Mouse (Mus musculus): Measurements from ENCODE around the gene Gm13420. TPM values are rescaled to one million over a fixed set of nuclear protein-coding genes. Genes with fewer than 3 reads are reported as not detected.

The Gm13420 gene
- polyA plus RNA-seq, 1 experiment = 0.11 TPM

DNA sequence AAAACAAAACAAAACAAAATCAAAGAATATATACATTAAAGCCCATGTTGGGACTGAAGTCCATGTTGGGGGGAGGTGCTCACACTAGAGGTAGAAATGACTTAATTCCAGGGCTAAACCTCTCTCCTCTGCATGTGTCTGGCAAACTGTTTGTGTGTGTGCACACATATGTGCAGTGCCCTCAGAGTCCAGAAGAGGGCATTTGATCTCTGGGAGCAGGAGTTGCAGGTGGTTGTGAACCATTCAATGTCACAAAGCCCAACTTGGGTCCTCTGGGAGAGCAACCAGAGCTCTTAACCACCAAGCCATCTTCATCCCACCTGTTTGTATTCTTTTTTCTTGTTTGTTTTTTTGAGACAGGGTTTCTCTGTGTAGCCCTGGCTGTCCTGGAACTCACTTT is 18.7 kb upstream of the Gm13420 start:
- Histone ChIP-seq H3K4me3 (replicated peaks; ENCODE audit: extremely low read depth, low read depth, low read length) (no peak overlapping the region), H3K4me1 (ENCODE audit: control insufficient read depth, insufficient read depth, low read length) (no peaks in the 10 kb centered on the region)
- DNase-seq = no peak
- no peak for TF ChIP-seq CTCF (IDR thresholded peaks at IDR 0.05; ENCODE audit: insufficient read depth, low read length)
- no peak for TF ChIP-seq POLR2A (IDR thresholded peaks at IDR 0.05; ENCODE audit: borderline replicate concordance, extremely low read depth, low read depth, low read length)

DNA sequence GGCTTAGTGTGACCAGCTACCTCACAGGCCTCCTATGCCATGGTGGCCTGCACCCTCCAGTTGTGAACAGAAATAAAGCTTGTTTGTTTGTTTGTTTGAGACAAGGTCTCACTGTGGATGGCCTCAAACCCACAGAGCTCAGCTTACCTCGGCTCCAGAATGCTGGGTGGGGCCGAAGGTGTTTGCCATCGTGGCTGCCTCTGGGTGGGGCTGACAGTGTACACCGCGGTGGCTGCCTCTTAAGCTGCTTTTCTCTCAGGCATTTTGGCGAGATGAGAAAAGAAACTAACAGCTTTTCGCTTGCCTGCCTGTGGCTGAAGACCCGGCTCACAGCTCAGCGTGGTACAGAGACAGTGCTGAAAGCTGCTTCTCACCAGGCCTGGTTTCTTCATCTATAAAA is 17.4 kb upstream of the Gm13420 start:
- Histone ChIP-seq H3K4me1 (ENCODE audit: control insufficient read depth, insufficient read depth, low read length) (no peaks in the 10 kb centered on the region), H3K4me3 (replicated peaks; ENCODE audit: extremely low read depth, low read depth, low read length) (no peak overlapping the region)
- no peak for TF ChIP-seq CTCF (IDR thresholded peaks at IDR 0.05; ENCODE audit: insufficient read depth, low read length)
- TF ChIP-seq POLR2A (IDR thresholded peaks at IDR 0.05; ENCODE audit: borderline replicate concordance, extremely low read depth, low read depth, low read length) = no peak
- WGBS = 55% methylated on average over 9 of the region's 9 CpGs
- DNase-seq = no peak

DNA sequence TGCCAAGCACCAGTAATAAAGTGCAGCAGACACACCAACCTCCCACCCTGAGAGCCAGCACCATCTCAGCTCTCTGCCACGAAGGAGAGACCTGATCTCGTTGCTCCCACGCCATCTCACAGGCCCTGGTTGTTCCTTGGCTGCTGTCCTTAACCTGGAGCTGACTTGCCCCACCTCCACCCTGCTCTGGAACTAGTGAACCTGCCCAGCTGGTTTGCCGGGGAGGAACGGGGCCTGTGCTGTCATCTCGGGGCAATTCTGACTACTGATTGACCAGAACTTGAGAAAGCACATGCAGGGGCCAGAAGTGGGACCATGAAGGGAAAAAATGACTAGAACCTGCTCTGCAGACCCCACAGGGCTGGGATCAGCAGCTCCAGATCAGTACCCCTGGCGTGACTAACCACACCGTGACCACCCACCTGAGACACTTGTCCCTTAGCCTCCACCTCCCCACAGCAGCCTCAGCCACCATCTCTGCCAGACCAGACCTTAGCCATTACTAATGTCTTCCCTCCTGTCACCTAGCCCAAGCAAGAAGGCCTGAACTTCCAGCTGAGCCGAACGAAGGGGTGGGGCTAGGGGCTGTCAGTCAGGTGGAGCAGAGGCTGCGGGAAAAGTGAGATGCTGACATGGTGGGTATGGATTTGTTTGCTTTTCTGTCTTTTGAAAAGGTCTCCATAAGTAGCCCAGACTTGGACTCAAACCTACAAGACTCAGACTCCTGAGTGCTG is 16.7 kb upstream of the Gm13420 start:
- WGBS = 51% methylated on average over 11 of the region's 11 CpGs
- H3K4me3 ChIP-seq (replicated peaks; ENCODE audit: extremely low read depth, low read depth, low read length) = no peak overlapping the region
- no peaks in the 10 kb centered on the region for H3K4me1 ChIP-seq (ENCODE audit: control insufficient read depth, insufficient read depth, low read length)
- TF ChIP-seq CTCF (IDR thresholded peaks at IDR 0.05; ENCODE audit: insufficient read depth, low read length) = no peak
- no peak for TF ChIP-seq POLR2A (IDR thresholded peaks at IDR 0.05; ENCODE audit: borderline replicate concordance, extremely low read depth, low read depth, low read length)
- no peak for DNase-seq

DNA sequence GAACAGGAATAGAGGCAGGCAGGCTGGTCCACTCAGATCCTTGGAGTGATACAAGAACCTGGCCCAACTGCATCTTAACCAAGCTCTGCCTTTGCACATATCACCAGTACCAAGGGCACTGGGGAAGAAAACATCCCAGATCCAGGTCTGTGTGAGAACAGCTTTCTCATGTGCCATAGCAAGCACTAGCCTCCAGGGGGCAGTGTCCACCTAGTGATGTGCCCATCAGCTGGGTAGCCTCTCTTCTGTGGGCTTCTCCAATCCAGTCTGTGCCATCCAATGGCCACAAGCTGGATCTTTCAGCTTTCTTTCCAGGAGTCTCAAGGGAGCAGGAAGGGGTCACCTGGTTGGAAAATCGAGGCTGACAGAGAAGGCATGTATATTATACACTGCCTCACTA is 13.3 kb upstream of the Gm13420 start:
- Histone ChIP-seq H3K4me3 (replicated peaks; ENCODE audit: extremely low read depth, low read depth, low read length) (no peak overlapping the region), H3K4me1 (ENCODE audit: control insufficient read depth, insufficient read depth, low read length) (no peaks in the 10 kb centered on the region)
- WGBS = 0% methylated on average over 1 of the region's 1 CpGs
- TF ChIP-seq CTCF (IDR thresholded peaks at IDR 0.05; ENCODE audit: insufficient read depth, low read length) (peak; percentile 97), POLR2A (IDR thresholded peaks at IDR 0.05; ENCODE audit: borderline replicate concordance, extremely low read depth, low read depth, low read length) (no peak)
- DNase-seq = peak; percentile 67

DNA sequence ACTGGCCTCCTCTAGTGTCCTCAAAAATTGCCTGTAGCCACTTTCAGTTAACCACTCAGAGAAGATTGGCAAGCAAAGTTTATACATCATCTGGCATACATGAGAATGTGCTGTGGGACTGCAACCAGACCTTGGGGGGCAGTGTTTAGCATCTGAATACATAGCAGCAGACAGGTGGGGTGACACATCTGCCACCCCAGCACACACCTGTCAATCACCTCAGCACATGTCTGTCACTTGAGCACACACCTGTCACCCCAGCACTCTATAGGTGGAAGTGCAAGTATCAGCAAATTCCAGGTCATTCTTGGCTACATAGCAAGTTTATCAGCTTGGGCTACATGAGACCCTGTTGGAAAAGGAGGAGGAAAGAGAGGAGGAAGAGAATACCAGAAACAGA is 4.2 kb upstream of the Gm13420 start:
- H3K4me3 ChIP-seq (replicated peaks; ENCODE audit: extremely low read depth, low read depth, low read length) = no peak overlapping the region
- no peaks in the 10 kb centered on the region for H3K4me1 ChIP-seq (ENCODE audit: control insufficient read depth, insufficient read depth, low read length)
- TF ChIP-seq POLR2A (IDR thresholded peaks at IDR 0.05; ENCODE audit: borderline replicate concordance, extremely low read depth, low read depth, low read length) = no peak
- TF ChIP-seq CTCF (IDR thresholded peaks at IDR 0.05; ENCODE audit: insufficient read depth, low read length) = no peak
- DNase-seq = no peak

DNA sequence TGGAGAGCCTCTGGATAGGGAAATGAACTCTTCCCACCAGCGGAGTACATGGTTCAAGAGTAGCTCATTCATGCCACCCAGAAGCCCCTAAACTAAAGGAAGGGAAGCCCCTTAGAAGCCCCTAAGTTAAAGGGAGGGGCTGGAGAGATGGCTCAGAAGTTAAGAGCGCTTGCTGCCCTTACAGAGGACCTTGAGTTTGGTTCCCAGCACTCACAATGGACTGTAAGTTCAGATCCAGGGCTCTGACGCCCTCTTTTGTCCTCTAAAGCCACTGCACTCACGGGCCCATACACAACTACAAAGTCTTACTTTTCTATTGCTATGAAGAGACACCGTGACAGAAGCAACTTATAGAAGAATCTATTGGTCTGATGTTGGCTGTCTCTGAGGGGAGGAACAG is 912 bp upstream of the Gm13420 start:
- no peak for DNase-seq
- WGBS = 85% methylated on average over 5 of the region's 5 CpGs
- Histone ChIP-seq H3K4me3 (replicated peaks; ENCODE audit: extremely low read depth, low read depth, low read length) (no peak overlapping the region), H3K4me1 (ENCODE audit: control insufficient read depth, insufficient read depth, low read length) (no peaks in the 10 kb centered on the region)
- TF ChIP-seq POLR2A (IDR thresholded peaks at IDR 0.05; ENCODE audit: borderline replicate concordance, extremely low read depth, low read depth, low read length) = no peak

DNA sequence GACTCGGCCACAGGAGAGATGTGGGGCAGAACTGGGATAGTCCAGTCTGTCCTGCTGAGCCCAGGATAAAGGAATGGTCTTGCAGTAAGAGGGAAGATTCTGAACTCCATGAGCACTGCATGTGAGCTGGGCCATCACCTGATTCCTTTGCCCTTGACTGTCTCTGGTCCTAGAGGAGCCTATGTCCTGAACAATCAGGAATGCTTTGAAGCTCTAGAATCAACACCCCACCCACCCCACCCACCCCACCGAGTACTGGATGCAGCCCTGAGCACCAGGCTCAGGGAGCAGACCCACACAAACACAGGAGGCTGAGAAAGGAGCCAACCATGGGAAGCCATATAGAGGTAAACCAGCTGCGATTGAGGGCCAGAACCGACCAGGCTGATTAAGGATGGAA is 3.0 kb downstream of the Gm13420 start:
- Histone ChIP-seq H3K4me1 (ENCODE audit: control insufficient read depth, insufficient read depth, low read length) (no peaks in the 10 kb centered on the region), H3K4me3 (replicated peaks; ENCODE audit: extremely low read depth, low read depth, low read length) (no peak overlapping the region)
- DNase-seq = no peak
- TF ChIP-seq CTCF (IDR thresholded peaks at IDR 0.05; ENCODE audit: insufficient read depth, low read length) = no peak
- no peak for TF ChIP-seq POLR2A (IDR thresholded peaks at IDR 0.05; ENCODE audit: borderline replicate concordance, extremely low read depth, low read depth, low read length)
- 82% methylated on average over 4 of the region's 4 CpGs for WGBS

DNA sequence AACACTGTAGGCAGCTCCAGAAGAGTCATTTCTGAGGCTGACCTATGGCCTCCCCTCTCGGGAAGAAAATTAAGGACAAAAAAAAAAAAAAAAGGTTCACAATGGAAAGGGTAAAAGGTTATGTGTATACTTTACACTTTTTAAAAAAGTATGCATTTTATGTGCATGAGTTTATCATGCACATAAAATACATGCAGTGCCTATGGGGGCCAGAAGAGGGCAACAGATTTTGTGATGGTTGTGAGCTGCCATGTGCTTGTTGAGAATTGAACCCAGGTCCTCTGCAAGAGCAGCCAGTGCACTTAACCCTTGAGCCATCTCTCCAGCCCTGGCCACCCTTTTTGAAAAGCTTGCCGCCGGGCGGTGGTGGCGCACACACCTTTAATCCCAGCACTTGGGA is 3.6 kb downstream of the Gm13420 start:
- 71% methylated on average over 5 of the region's 5 CpGs for WGBS
- H3K4me3 ChIP-seq (replicated peaks; ENCODE audit: extremely low read depth, low read depth, low read length) = no peak overlapping the region
- no peak for DNase-seq
- no peaks in the 10 kb centered on the region for H3K4me1 ChIP-seq (ENCODE audit: control insufficient read depth, insufficient read depth, low read length)
- TF ChIP-seq POLR2A (IDR thresholded peaks at IDR 0.05; ENCODE audit: borderline replicate concordance, extremely low read depth, low read depth, low read length) = no peak
- 0 out of 2 replicates have a peak, but pooled peaks have one; percentile 15 for TF ChIP-seq CTCF (IDR thresholded peaks at IDR 0.05; ENCODE audit: insufficient read depth, low read length)

DNA sequence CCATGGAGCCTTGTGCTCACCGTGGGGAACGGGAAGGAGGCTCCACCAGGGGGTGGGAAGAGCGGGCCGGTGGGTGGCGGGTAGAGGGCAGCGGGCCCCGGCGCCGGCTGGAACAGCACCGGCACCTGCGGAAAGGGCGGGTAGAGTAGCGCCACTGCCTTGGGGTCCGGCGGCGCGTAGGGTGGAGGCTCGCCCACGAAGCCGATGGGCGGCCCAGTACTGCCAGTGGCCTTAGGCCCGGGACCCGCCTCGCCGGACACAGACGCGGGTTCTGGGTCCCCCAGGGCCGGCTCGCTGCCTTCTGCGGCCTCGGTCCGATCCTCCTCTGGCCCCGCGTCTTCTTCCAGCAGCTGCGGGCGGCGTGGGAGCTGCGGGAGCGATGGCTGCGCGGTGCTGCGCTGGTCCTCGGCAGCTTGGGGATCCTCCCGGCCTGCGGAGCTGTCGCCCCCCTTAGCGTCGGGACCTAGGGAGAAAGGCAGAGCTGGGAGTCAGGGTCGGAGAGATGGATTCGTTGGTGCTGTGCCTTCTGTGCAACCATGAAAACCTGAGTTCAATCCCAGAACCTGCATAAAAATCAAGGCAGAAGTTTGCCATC is 4.2 kb downstream of the Gm13420 start:
- TF ChIP-seq POLR2A (IDR thresholded peaks at IDR 0.05; ENCODE audit: borderline replicate concordance, extremely low read depth, low read depth, low read length) (no peak), CTCF (IDR thresholded peaks at IDR 0.05; ENCODE audit: insufficient read depth, low read length) (no peak)
- Histone ChIP-seq H3K4me3 (replicated peaks; ENCODE audit: extremely low read depth, low read depth, low read length) (no peak overlapping the region), H3K4me1 (ENCODE audit: control insufficient read depth, insufficient read depth, low read length) (no peaks in the 10 kb centered on the region)
- no peak for DNase-seq
- WGBS = 9% methylated on average over 49 of the region's 50 CpGs

DNA sequence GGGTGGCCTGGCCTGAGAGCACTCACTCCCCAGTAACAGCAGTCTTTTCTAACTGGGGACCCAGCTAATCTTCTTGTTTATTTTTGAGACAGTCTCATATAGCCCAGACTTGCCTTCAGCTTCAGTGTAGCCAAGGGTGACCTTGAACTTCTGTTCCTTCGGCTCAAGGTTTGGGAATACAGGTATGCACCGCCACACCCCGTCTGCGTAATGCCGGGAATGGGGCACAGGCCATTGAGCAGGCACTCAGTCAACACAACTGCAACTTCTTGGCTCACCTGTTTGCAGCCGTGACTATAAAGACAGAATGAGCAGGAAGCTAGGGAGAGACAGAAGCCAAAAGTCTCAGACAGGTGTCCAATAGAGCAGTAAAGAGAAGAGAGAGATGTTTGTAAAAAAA is 7.2 kb downstream of the Gm13420 start:
- 65% methylated on average over 6 of the region's 6 CpGs for WGBS

More for the DNA sequence above, 7.2 kb downstream of the Gm13420 start:
- DNase-seq = no peak
- Histone ChIP-seq H3K4me3 (replicated peaks; ENCODE audit: extremely low read depth, low read depth, low read length) (no peak overlapping the region), H3K4me1 (ENCODE audit: control insufficient read depth, insufficient read depth, low read length) (no peaks in the 10 kb centered on the region)
- TF ChIP-seq POLR2A (IDR thresholded peaks at IDR 0.05; ENCODE audit: borderline replicate concordance, extremely low read depth, low read depth, low read length) = no peak
- TF ChIP-seq CTCF (IDR thresholded peaks at IDR 0.05; ENCODE audit: insufficient read depth, low read length) = no peak

All from lung, adult 2 months (tissue).